In the genomic region with DNA sequence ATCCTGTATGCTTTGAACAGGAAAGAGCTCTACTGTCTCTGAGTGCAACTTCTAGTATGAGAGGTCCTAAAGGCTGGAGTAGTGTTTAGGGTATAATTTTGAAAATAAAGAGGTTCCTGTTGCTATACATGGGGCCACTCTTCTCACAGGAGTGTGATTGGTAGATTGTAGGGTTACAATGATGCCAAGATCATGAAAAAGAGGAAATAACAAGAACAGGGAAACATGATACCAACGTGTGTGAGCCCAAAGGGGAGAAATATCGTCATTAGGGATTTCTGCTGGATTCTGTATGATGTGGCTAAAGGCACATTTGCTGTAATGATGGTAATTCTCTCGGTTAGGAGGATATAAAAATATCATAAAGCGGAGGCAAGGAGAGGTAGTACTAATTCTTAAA, we compare ENCODE assay signal across 21 mouse cellular contexts. TPM values are rescaled to one million over a fixed set of nuclear protein-coding genes. Genes with fewer than 3 reads are reported as not detected.
"Had no signal": no experiment of that assay in that cellular context is flagged by ENCODE, and none has a peak within 500 bp of the region (broad histone marks: within the 10 kb centered on the region; RNA-seq: fewer than 3 reads in every experiment).

No protein-coding gene starts in this region.

- H3K4me1 ChIP-seq: intestine, embryonic 15.5 days; kidney, embryonic 15.5 days; lung, embryonic 15.5 days; midbrain, embryonic 10.5 days; midbrain, embryonic 13.5 days; neural tube, embryonic 13.5 days had no signal

- H3K4me2 ChIP-seq: intestine, embryonic 15.5 days; kidney, embryonic 15.5 days; lung, embryonic 15.5 days; midbrain, embryonic 13.5 days; neural tube, embryonic 13.5 days had no signal

- ATAC-seq: intestine, embryonic 15.5 days; midbrain, embryonic 13.5 days; midbrain, embryonic 16.5 days had no signal

- H3K9ac ChIP-seq: intestine, embryonic 15.5 days; kidney, embryonic 15.5 days; lung, embryonic 15.5 days; midbrain, embryonic 13.5 days; neural tube, embryonic 13.5 days had no signal

- H3K27ac ChIP-seq: intestine, embryonic 15.5 days; kidney, embryonic 15.5 days; lung, embryonic 15.5 days; midbrain, embryonic 10.5 days; midbrain, embryonic 13.5 days; neural tube, embryonic 13.5 days had no signal

- H3K4me3 ChIP-seq: intestine, embryonic 15.5 days; kidney, embryonic 15.5 days; lung, embryonic 15.5 days; megakaryocyte, embryonic 14.5 days; midbrain, embryonic 10.5 days; midbrain, embryonic 13.5 days; myocyte; neural tube, embryonic 13.5 days had no signal

- H3K9me3 ChIP-seq: intestine, embryonic 15.5 days; kidney, embryonic 15.5 days; lung, embryonic 15.5 days; megakaryocyte, embryonic 14.5 days; midbrain, embryonic 10.5 days; midbrain, embryonic 13.5 days; neural tube, embryonic 13.5 days had no signal

- DNase-seq: kidney, adult 11 months; kidney, adult 8-10 months; kidney, postnatal 10 days; kidney, postnatal 36 days; left cerebral cortex, postnatal 4 days; lung, adult 18-20 months; lung, postnatal 10 days; lung, postnatal 36 days; retina, postnatal 1 day; right cerebral cortex, postnatal 25 days; thymus, adult 18-20 months; thymus, postnatal 36 days had no signal

- H3K27me3 ChIP-seq: intestine, embryonic 15.5 days; kidney, embryonic 15.5 days; lung, embryonic 15.5 days; megakaryocyte, embryonic 14.5 days; midbrain, embryonic 13.5 days; neural tube, embryonic 13.5 days had no signal

RNA-seq across cellular contexts. Expression of a gene that starts 45.0 kb away (rescaled TPM):
- polyA plus RNA-seq: intestine, embryonic 15.5 days; midbrain, embryonic 10.5 days; neural tube, embryonic 13.5 days had no signal
